Mouse (Mus musculus) adrenal gland, adult 2 months (tissue): ENCODE data around the gene Specc1. TPM values are rescaled to one million over a fixed set of nuclear protein-coding genes. Genes with fewer than 3 reads are reported as not detected.

Source experiments
- DNase-seq: peaks from one replicate; pipeline ENCODE4 v3.0.0; 2021
- polyA plus RNA-seq: library from polyadenylated mRNA; depleted of rRNA; stranded (reverse); fragments of >200 nt; gene quantifications from 2 replicates; pipeline ENCODE4 v1.2.3, GENCODE M21; 2012; rRNA removed
- total RNA-seq, 2 experiments: library from RNA; stranded (reverse); gene quantifications; 2 replicates each; pipeline ENCODE4 v1.2.3; 2021

The Specc1 gene
- total and polyA plus RNA-seq, 3 experiments, result 3.1 to 8.4 (median 6.7) TPM

GRCm38 (mm10) chr11:62248401-62249244 lies 292.1 kb downstream of the Specc1 start, which contains the start of gene Adora2b:
Adora2b (plus strand) TSS chr11:62248984.
- DNase-seq, result peak; percentile 77

GRCm38 (mm10) chr11:62249266-62250037 lies 292.9 kb downstream of the Specc1 start:
- peak; percentile 61 for DNase-seq

- no peak for DNase-seq
Measured at GRCm38 (mm10) chr11:62251047-62251446, 294.5 kb downstream of the Specc1 start.

GRCm38 (mm10) chr11:62253380-62253779 lies 296.8 kb downstream of the Specc1 start:
- no peak for DNase-seq

- no peak for DNase-seq
Measured at GRCm38 (mm10) chr11:62259214-62259613, 302.7 kb downstream of the Specc1 start.

- DNase-seq, result no peak
Measured at GRCm38 (mm10) chr11:62263599-62263998, 307.0 kb downstream of the Specc1 start.

GRCm38 (mm10) chr11:62264018-62264417 lies 307.5 kb downstream of the Specc1 start:
- DNase-seq, result no peak

- DNase-seq, result no peak
Measured at GRCm38 (mm10) chr11:62265642-62266041, 309.1 kb downstream of the Specc1 start.

GRCm38 (mm10) chr11:62266466-62267214 lies 310.1 kb downstream of the Specc1 start:
- DNase-seq, result no peak

- no peak for DNase-seq
Measured at GRCm38 (mm10) chr11:62268381-62268780, 311.8 kb downstream of the Specc1 start.

GRCm38 (mm10) chr11:62269097-62269496 lies 312.5 kb downstream of the Specc1 start:
- DNase-seq, result no peak

- DNase-seq, result no peak
Measured at GRCm38 (mm10) chr11:62270851-62271250, 314.3 kb downstream of the Specc1 start.

Other genes with a start within 250 kb of the Specc1 start
- gene Slc5a10, start 235.9 kb upstream of the Specc1 start, total RNA-seq, result under 1 TPM; 0.14 to 0.24 TPM
- gene Slc5a10, start 235.9 kb upstream of the Specc1 start, polyA plus RNA-seq, result 0.07 and 0.10 TPM in 2 replicates
- 10 to 100 TPM; 29.3 to 35.4 TPM for gene Prpsap2, start 194.7 kb upstream of the Specc1 start, total RNA-seq
- gene Prpsap2, start 194.7 kb upstream of the Specc1 start, polyA plus RNA-seq, result 6.6 and 7.6 TPM in 2 replicates
- 10 to 100 TPM; 36.3 to 38.6 TPM for gene Ulk2, start 101.7 kb upstream of the Specc1 start, total RNA-seq
- gene Ulk2, start 101.7 kb upstream of the Specc1 start, polyA plus RNA-seq, result 44.1 and 50.9 TPM in 2 replicates
- gene Akap10, start 26.5 kb upstream of the Specc1 start, total RNA-seq, result 10 to 100 TPM; 25.9 to 26.5 TPM
- gene Akap10, start 26.5 kb upstream of the Specc1 start, polyA plus RNA-seq, result 8.5 and 15.2 TPM in 2 replicates